Mouse (Mus musculus) midbrain, embryonic 12.5 days (tissue): ENCODE results near the gene Ric8b. TPM values are rescaled to one million over a fixed set of nuclear protein-coding genes. Genes with fewer than 3 reads are reported as not detected.
A peak's percentile ranks its signal among the peaks of the same experiment; 100 is the strongest.

Source experiments
- ATAC-seq: fragments of 200-750 bp; cut with Nextera tagmentation; 2 replicates; pipeline ENCODE4 v1.8.0; 2017; ENCODE audit warnings: low read depth, moderate TSS enrichment, moderate library complexity; ENCODE audit not compliant: low FRiP score
- H3K27ac ChIP-seq: fragments of 300-500 bp; sonication (generic); replicated peaks from 2 replicates; pipeline ENCODE4 v1.5.1; 2016; ENCODE audit warnings: mild to moderate bottlenecking
- H3K27me3 ChIP-seq: fragments of 300-500 bp; sonication (generic); 2 replicates; pipeline ENCODE4 v1.6.1; 2016; ENCODE audit warnings: mild to moderate bottlenecking
- H3K36me3 ChIP-seq: fragments of 300-500 bp; sonication (generic); 2 replicates; pipeline ENCODE4 v1.6.1; 2016
- H3K4me1 ChIP-seq: fragments of 300-500 bp; sonication (generic); 2 replicates; pipeline ENCODE4 v1.6.1; 2016
- H3K4me2 ChIP-seq: fragments of 300-500 bp; sonication (generic); replicated peaks from 2 replicates; pipeline ENCODE4 v1.6.1; 2016; ENCODE audit warnings: mild to moderate bottlenecking, moderate library complexity
- H3K4me3 ChIP-seq: fragments of 300-500 bp; sonication (generic); 2 replicates; pipeline ENCODE4 v1.5.1; 2016; ENCODE audit warnings: mild to moderate bottlenecking
- H3K9ac ChIP-seq: fragments of 300-500 bp; sonication (generic); replicated peaks from 2 replicates; pipeline ENCODE4 v1.6.1; 2016; ENCODE audit warnings: mild to moderate bottlenecking, moderate library complexity
- H3K9me3 ChIP-seq: fragments of 300-500 bp; sonication (generic); 2 replicates; pipeline ENCODE4 v1.6.1; 2016; ENCODE audit warnings: mild to moderate bottlenecking
- WGBS: fragments of 180-500 bp; shearing (Covaris S2); methylation state at CpG from one replicate; pipeline ENCODE4 v1.1.7; 2016; 5-methylcytosine and 5-hydroxymethylcytosine counted together
- polyA plus RNA-seq: library from polyadenylated mRNA; unstranded; fragments of >200 nt; fragmentation: Nextera tagmentation; extraction: Ambion mirVana; gene quantifications from 2 replicates; pipeline ENCODE4 v1.2.1, GENCODE M21; 2016

The Ric8b gene
- polyA plus RNA-seq, 1 experiment from 2014 or later = 37.6 TPM

DNA sequence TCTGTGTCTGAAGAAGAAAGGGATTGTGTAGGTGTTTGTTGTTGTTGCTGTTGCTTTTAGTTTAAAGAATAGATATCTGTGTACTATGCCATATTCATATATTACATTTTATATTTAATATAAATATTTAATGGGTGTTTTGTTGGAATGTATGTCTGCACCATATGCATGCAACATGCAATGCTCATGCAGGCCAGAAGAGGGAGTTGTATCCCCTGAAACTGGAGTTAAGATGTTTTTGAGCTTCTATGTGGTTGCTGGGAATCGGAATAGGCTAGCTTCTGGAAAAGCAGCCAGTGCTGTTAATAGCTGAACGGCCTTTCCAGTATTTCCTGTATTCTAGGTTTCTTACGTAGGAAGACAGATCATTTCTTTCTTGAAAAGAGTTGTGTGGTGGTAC, 28.3 kb downstream of the Ric8b start:
- Histone ChIP-seq H3K36me3 (peaks cover 26% of the 10 kb centered on the region), H3K9me3 (no peaks in the 10 kb centered on the region), H3K4me1 (no peaks in the 10 kb centered on the region), H3K4me3 (no peak overlapping the region), H3K27ac (no peak overlapping the region), H3K27me3 (no peaks in the 10 kb centered on the region), H3K4me2 (no peak overlapping the region), H3K9ac (no peak overlapping the region)
- ATAC-seq = no peak
- 97% methylated on average over 3 of the region's 3 CpGs for WGBS

DNA sequence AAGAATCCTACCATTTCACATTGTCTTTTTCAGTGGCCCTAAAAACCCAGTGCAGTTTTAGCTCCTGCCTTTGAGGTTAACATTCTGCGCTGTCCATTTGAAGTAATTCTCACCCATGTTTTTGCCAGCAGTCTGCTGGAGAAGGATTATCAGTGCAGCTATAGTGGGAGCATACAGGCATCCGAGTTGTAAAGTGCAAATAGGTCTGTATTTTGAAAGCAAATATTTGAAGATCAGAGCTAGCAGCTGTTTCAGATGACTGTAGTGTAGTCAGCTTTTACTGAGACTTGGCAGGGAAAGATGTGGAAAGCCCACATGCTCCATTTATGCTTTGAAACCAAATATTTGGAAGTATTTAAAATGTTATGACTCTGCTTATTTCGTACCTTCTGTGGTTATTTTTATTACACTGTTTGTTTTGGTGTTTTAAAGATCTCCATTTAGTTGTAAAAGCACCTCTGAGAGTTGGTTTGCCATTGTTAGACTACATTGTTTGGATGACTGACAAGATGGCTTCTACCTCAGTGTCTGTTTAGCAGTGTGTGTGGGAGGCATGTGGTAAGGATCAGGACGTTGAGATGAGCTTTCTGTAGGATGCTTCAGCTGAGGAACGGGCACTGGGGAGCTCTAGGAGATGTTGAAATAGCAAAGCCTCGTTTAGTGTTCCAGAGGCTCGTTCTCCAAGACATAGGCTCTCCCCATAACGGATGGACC, 31.7 kb downstream of the Ric8b start:
- Histone ChIP-seq H3K27me3 (no peaks in the 10 kb centered on the region), H3K9me3 (no peaks in the 10 kb centered on the region), H3K4me3 (no peak overlapping the region), H3K4me2 (no peak overlapping the region), H3K36me3 (peaks cover 26% of the 10 kb centered on the region), H3K4me1 (no peaks in the 10 kb centered on the region), H3K27ac (0 out of 2 replicates have a peak overlapping the region, but pooled peaks have one; percentile 3), H3K9ac (no peak overlapping the region)
- WGBS = 79% methylated on average over 8 of the region's 8 CpGs
- ATAC-seq = no peak

DNA sequence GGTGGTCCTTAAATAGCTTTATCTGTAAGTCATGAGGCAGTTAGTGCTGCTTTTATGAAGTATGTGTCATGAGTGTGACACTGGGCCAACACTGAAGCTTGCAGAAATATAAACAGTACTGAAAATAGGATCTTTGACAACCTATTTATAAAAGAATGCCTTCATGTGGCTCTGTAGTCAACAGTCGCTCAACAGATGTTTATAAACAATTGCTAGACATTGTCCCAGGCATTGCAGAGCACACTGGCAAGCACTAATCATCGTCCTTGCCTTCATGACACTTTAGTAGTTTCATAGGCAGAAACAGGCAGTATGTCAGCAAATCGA, 32.2 kb downstream of the Ric8b start:
- Histone ChIP-seq H3K4me3 (no peak overlapping the region), H3K9me3 (no peaks in the 10 kb centered on the region), H3K9ac (no peak overlapping the region), H3K27ac (no peak overlapping the region), H3K27me3 (no peaks in the 10 kb centered on the region), H3K4me1 (no peaks in the 10 kb centered on the region), H3K36me3 (peaks cover 26% of the 10 kb centered on the region), H3K4me2 (no peak overlapping the region)
- no peak for ATAC-seq
- WGBS = 90% methylated on average over 3 of the region's 3 CpGs

DNA sequence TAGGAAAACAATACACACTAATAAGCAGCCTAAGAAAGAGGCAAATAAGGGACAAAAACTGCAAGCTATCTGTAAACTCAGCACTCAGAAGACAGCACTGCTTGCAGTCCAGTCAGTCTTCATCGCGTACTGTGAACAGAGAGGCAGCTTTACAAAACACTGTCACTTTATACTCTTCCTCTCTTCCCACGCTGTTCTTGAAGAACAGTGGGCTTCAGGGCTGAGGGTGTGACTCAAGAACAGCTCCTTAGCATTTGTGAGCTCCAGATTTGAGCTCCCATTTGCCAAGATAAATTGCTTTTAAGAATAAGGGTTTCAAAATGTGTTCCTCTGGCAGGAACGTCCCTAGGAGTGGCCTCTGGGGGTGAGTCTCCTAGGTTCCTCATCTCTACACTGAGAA, 33.0 kb downstream of the Ric8b start:
- ATAC-seq = no peak
- 79% methylated on average over 4 of the region's 4 CpGs for WGBS
- Histone ChIP-seq H3K4me1 (no peaks in the 10 kb centered on the region), H3K4me3 (no peak overlapping the region), H3K9ac (no peak overlapping the region), H3K27me3 (no peaks in the 10 kb centered on the region), H3K36me3 (peaks cover 26% of the 10 kb centered on the region), H3K9me3 (no peaks in the 10 kb centered on the region), H3K4me2 (no peak overlapping the region), H3K27ac (no peak overlapping the region)

DNA sequence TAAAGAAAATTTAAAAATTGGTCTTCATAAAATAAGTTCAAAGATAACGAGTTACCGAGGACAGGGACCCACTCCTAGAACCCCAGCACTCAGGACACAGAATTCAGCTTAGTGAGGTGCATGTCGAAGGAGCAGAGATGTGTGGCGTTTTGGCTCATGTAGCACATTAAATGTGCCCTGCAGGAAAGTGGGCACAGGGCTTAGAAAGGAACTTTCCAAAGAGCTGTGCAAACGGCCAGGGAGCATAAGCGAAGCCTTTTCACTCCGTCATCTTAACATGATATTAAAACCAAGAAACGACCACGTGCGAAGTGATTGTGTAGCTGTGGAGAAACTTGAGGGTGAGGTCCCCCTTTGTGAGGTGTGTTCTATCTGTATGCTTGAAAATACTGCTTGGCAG, 36.8 kb downstream of the Ric8b start:
- WGBS = 95% methylated on average over 10 of the region's 10 CpGs
- Histone ChIP-seq H3K4me3 (no peak overlapping the region), H3K36me3 (peaks cover 11% of the 10 kb centered on the region)

DNA sequence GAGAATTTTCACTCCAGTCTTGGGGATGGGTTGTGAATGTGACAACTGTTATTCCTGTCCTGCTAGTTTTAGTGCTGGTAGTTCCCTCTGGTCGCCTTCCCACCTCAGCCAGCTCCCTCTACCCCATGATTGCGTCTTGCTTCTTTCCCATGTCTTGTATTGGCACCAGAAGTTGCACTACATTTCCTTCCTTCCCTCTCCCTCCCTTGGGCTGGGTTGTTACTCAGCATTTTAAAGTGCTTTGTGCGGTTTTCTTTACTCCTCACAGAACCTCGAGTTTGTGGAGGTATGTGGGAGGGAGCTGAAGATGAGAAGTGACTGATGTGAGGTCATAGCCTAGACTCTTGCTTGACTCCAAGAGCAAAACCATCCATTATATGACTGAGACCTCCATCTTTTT, 38.8 kb downstream of the Ric8b start:
- no peak overlapping the region for H3K27ac ChIP-seq
- H3K9me3 ChIP-seq = no peaks in the 10 kb centered on the region
- H3K4me2 ChIP-seq = no peak overlapping the region
- ATAC-seq = no peak
- no peak overlapping the region for H3K9ac ChIP-seq
- H3K4me3 ChIP-seq = no peak overlapping the region
- 0 out of 2 replicates have a peak, but pooled peaks cover 4% of the 10 kb centered on the region for H3K36me3 ChIP-seq
- H3K4me1 ChIP-seq = peaks cover 6% of the 10 kb centered on the region; the same call in 1 of the 2 replicates
- no peaks in the 10 kb centered on the region for H3K27me3 ChIP-seq
- 81% methylated on average over 4 of the region's 4 CpGs for WGBS

More for the DNA sequence above, 36.8 kb downstream of the Ric8b start:
- ATAC-seq = no peak
- Histone ChIP-seq H3K27me3 (no peaks in the 10 kb centered on the region), H3K4me2 (no peak overlapping the region), H3K27ac (no peak overlapping the region), H3K9me3 (no peaks in the 10 kb centered on the region), H3K4me1 (no peaks in the 10 kb centered on the region), H3K9ac (no peak overlapping the region)

DNA sequence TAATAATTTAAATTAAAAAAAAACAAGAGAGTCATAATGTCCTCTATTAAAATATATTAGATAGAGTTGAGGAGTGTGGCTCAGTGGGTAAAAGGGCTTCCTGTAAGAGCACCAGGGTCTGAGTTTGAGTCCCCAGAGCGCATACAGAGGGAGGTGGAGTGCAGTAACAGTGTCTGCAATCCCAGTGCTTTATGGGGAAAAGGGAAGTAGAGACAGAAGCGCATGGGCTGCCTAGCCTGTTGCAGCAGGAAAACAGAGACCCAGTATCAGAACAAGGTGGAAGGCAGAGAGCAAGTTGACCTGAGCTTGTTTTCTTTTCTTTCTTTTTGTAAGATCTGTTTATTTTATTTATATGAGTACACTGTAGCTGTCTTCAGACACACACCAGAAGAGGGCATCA, 41.2 kb downstream of the Ric8b start:
- no peak overlapping the region for H3K27ac ChIP-seq
- 96% methylated on average over 2 of the region's 2 CpGs for WGBS
- no peaks in the 10 kb centered on the region for H3K27me3 ChIP-seq
- peaks cover 6% of the 10 kb centered on the region; the same call in 1 of the 2 replicates for H3K4me1 ChIP-seq
- no peak overlapping the region for H3K4me3 ChIP-seq
- no peak for ATAC-seq
- no peak overlapping the region for H3K9ac ChIP-seq
- H3K36me3 ChIP-seq = peaks cover 4% of the 10 kb centered on the region; the same call in 1 of the 2 replicates
- H3K9me3 ChIP-seq = no peaks in the 10 kb centered on the region
- H3K4me2 ChIP-seq = no peak overlapping the region

DNA sequence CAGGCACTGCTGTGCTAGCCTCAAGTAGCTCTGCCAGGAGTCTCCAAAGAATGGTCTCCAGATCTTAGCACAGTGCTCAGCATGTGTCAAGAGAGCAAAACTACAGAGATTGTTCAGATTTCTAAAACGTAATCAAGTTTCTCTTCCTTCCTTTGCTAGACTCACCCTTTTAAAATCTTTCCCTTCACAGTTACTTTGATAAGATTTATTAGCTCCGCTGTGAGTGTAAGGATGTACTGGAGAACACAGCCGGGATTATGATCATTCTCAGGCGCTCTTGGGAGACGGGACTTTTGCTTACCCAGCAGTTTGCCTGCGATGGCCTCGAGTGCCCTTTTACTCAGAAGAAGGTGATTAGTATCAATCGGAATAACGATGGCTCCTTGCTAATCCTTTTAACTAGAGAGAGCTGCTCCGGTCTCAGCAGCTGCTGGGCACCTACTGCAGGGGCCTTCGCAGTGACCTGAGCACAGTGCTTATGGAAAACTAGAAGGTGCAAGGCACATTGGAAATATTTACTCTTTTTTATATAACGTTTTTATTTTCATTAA, 43.0 kb downstream of the Ric8b start:
- Histone ChIP-seq H3K4me2 (no peak overlapping the region), H3K27ac (no peak overlapping the region), H3K9ac (no peak overlapping the region), H3K27me3 (no peaks in the 10 kb centered on the region), H3K4me1 (peaks cover 6% of the 10 kb centered on the region; the same call in 1 of the 2 replicates), H3K36me3 (peaks cover 4% of the 10 kb centered on the region; the same call in 1 of the 2 replicates), H3K9me3 (no peaks in the 10 kb centered on the region), H3K4me3 (no peak overlapping the region)
- no peak for ATAC-seq
- 22% methylated on average over 12 of the region's 12 CpGs for WGBS

DNA sequence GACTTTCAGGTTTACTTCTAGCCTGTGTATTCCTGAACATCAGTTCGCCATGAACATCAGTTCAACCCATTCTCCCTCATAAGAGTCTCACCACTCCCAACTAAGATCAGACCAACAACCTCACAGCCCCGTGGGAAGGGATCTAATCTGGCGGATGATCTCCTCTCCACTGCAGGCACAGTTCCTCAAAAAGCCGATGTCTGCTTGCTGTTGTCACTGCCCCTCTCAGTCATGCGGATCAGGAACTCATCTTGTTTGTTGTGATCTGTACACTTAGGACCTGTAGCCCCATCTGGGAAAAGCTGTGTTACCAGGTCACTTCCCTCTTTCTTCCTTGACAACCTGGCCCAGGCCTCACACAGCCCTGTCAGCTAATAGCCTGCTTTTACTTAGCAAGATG, 45.7 kb downstream of the Ric8b start:
- H3K4me3 ChIP-seq = no peak overlapping the region
- ATAC-seq = no peak
- no peaks in the 10 kb centered on the region for H3K27me3 ChIP-seq
- WGBS = 89% methylated on average over 5 of the region's 5 CpGs
- H3K9ac ChIP-seq = no peak overlapping the region
- H3K27ac ChIP-seq = 0 out of 2 replicates have a peak overlapping the region, but pooled peaks have one; percentile 20
- no peak overlapping the region for H3K4me2 ChIP-seq
- peaks cover 29% of the 10 kb centered on the region for H3K4me1 ChIP-seq
- H3K9me3 ChIP-seq = no peaks in the 10 kb centered on the region
- H3K36me3 ChIP-seq = peaks cover 4% of the 10 kb centered on the region; the same call in 1 of the 2 replicates

DNA sequence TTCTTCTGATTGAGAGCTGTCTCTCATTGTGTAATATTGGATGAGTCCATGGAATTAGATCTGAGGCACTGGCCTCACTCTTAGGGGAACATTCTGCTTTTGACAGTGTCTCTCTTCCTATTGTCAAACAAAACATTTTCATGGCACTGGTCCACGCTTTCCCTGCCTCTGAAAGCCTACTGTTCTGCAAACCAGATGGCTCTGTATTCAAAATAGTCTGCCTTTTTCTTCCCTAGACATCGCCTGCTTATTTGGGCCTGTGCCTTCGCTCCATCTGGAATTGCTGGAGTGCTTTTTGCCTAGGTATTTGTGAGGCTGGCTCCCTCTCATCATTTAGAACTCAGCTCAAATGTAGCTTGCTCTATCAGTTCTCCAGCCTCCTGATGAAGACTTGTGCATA, 46.3 kb downstream of the Ric8b start:
- WGBS = 79% methylated on average over 3 of the region's 3 CpGs
- H3K9me3 ChIP-seq = no peaks in the 10 kb centered on the region
- no peak for ATAC-seq
- 0 out of 2 replicates have a peak overlapping the region, but pooled peaks have one; percentile 20 for H3K27ac ChIP-seq
- H3K36me3 ChIP-seq = peaks cover 4% of the 10 kb centered on the region; the same call in 1 of the 2 replicates
- H3K27me3 ChIP-seq = no peaks in the 10 kb centered on the region
- no peak overlapping the region for H3K9ac ChIP-seq
- peaks cover 33% of the 10 kb centered on the region for H3K4me1 ChIP-seq
- no peak overlapping the region for H3K4me3 ChIP-seq
- H3K4me2 ChIP-seq = no peak overlapping the region

DNA sequence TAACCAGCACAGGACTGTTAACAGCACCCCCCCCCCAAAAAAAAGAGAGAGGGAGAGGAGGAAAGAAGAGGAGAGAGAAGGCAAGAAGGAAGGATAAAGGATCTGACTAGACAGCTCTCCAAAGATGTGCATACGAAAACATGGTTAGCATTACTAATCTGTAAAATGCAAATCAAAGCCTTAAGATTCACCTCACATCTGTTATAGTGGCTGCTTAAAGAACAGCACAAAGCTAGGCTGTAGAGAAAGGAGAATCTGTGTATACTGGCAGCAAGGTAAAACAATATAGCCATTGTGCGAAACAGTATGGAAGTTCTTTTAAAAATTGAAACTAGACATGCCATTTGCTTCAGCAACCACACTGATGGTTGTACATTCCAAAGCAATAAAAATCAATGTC, 49.1 kb downstream of the Ric8b start:
- Histone ChIP-seq H3K27me3 (no peaks in the 10 kb centered on the region), H3K9me3 (no peaks in the 10 kb centered on the region), H3K9ac (no peak overlapping the region), H3K27ac (peak overlapping the region; percentile 20), H3K36me3 (peaks cover 14% of the 10 kb centered on the region), H3K4me3 (no peak overlapping the region), H3K4me1 (peaks cover 38% of the 10 kb centered on the region), H3K4me2 (no peak overlapping the region)
- peak; percentile 64 for ATAC-seq
- WGBS = 62% methylated on average over 2 of the region's 2 CpGs

DNA sequence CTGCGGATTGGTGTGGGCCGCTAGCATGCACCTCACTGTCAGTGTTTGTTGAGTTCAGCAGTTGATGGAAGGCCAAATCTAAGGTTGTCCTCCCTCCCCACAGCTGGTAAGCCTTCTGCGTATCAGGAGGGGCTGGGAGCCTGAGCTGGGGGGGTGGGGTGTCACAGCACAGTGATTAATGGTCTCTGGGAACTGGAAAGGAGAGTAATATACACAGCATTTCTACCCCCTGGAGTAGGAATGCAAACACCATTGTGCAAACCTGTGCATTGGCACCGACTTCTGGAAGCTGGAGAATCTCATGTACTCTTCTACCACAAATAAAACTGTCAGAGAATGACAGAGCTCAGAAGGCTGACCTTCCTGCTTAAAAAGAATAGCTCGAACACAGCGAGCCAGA, 50.2 kb downstream of the Ric8b start:
- Histone ChIP-seq H3K27ac (0 out of 2 replicates have a peak overlapping the region, but pooled peaks have one; percentile 52), H3K27me3 (no peaks in the 10 kb centered on the region), H3K9me3 (no peaks in the 10 kb centered on the region), H3K4me2 (no peak overlapping the region), H3K4me3 (no peak overlapping the region), H3K9ac (no peak overlapping the region), H3K4me1 (peaks cover 38% of the 10 kb centered on the region), H3K36me3 (peaks cover 23% of the 10 kb centered on the region)
- 51% methylated on average over 6 of the region's 6 CpGs for WGBS
- no peak for ATAC-seq
